Mouse (Mus musculus): ENCODE results near the gene Gpr35. TPM values are rescaled to one million over a fixed set of nuclear protein-coding genes. Genes with fewer than 3 reads are reported as not detected.
A peak's percentile ranks its signal among the peaks of the same experiment; 100 is the strongest.

The Gpr35 gene
- polyA plus RNA-seq, 1 experiment from 2014 or later, result 0.55 TPM

DNA sequence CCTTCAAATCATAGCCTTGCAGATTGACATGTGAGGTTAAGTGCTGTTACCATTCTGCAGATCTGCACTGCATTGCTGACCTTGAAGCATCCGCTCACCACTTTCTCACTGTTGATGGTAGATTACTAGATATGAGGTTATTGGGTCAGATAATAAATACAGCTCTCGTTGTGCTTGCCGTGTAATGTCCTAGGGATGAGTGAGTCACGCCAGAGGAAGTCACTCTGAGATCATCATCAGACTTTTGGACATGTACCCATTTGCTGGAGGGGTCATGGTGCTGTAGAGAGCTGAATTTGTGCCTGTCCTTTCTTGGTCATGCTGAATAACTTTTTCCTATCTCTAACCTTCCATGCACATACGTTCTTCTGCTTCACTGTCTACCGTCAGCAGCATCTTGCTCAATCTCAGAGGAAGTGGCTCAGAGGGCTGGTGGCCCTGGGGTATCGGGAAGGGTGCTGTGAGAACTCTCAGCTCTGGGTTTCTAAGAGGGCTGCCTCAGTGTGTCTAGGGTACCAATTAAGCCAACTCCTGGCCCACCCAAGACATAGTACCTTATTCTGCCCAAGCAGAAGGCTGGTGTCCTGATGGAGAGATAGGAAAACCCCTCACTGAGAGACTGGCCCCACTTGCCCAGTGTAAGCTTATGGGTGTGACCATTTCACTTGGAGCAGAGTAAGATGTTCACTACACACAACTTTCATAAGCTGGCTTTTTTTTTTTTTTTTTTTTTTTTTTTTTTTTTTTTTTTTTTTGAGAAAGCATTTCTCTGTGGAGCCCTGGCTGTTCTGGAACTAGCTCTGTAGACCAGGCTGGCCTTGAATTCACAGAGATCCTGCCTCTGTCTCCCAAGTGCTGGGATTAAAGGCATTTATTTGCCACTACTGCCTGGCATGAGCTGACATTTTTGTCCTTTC lies 21.5 kb downstream of the Gpr35 start:
- Histone ChIP-seq H3K27ac (ENCODE audit: low read depth, low read length) (no peak overlapping the region), H3K4me3 (ENCODE audit: low read length) (no peak overlapping the region), H3K27me3 (replicated peaks; ENCODE audit: control insufficient read depth, insufficient read depth, low read length) (no peaks in the 10 kb centered on the region), H3K36me3 (ENCODE audit: control insufficient read depth, insufficient read depth, low read length) (no peaks in the 10 kb centered on the region), H3K4me2 (ENCODE audit: low read length) (no peak overlapping the region), H3K9ac (ENCODE audit: low read depth, low read length) (no peak overlapping the region), H3K4me1 (ENCODE audit: control insufficient read depth, insufficient read depth, low read depth, low read length) (no peaks in the 10 kb centered on the region), H3K9me3 (ENCODE audit: control insufficient read depth, low read length) (no peaks in the 10 kb centered on the region)
- no peak for ATAC-seq
- WGBS, result 89% methylated on average over 7 of the region's 7 CpGs

DNA sequence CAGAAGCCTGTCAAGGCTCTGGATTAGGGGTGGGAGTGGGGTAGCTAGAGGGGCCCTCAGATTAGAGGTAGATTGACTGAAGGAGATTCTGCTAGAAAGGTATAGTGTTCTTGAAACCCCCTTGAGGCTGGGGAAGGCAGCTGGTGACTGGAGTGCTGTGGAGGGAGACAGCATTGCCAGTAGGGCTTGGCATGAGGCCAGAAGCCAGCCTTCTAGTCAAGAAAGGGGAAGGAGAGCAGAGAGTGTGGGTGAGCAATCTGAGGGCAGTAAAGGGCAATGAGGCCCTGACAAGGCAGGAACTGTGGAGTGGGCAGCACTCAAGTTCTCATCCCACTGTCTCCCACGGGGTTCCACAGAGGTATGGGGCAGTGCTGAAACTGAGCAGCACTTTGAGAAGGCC lies 22.2 kb downstream of the Gpr35 start:
- Histone ChIP-seq H3K27ac (ENCODE audit: low read depth, low read length) (no peak overlapping the region), H3K4me2 (ENCODE audit: low read length) (no peak overlapping the region), H3K4me1 (ENCODE audit: control insufficient read depth, insufficient read depth, low read depth, low read length) (no peaks in the 10 kb centered on the region), H3K9ac (ENCODE audit: low read depth, low read length) (no peak overlapping the region), H3K36me3 (ENCODE audit: control insufficient read depth, insufficient read depth, low read length) (no peaks in the 10 kb centered on the region), H3K4me3 (ENCODE audit: low read length) (no peak overlapping the region), H3K9me3 (ENCODE audit: control insufficient read depth, low read length) (no peaks in the 10 kb centered on the region), H3K27me3 (replicated peaks; ENCODE audit: control insufficient read depth, insufficient read depth, low read length) (no peaks in the 10 kb centered on the region)
- 91% methylated on average over 1 of the region's 1 CpGs for WGBS
- peak; percentile 34; the same call in 1 of the 2 replicates for ATAC-seq

DNA sequence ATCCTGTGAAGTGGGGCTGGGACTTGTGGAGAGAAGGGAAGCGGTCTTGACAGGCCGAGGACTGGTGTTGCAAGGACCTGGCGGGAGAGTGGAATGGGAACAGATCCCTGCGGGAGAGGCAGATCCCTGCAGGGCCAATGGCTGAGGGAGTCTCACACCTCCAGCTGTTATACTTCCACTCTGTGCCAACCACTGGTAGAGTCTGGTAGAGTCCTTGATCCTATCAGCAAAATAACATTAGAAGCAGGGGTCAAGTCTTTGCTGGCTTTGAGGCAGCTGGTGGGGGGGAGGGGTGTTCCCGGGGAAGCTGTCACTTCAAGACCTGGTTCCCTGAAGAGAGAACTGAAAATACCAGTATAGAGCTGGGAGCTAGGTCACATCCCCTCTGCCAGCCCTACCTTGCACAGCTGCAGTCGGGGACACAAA lies 25.5 kb downstream of the Gpr35 start:
- ATAC-seq, result no peak
- H3K4me2 ChIP-seq (ENCODE audit: low read length), result no peak overlapping the region
- H3K9ac ChIP-seq (ENCODE audit: low read depth, low read length), result no peak overlapping the region
- H3K27me3 ChIP-seq (replicated peaks; ENCODE audit: control insufficient read depth, insufficient read depth, low read length), result 0 out of 2 replicates have a peak, but pooled peaks cover 2% of the 10 kb centered on the region
- H3K9me3 ChIP-seq (ENCODE audit: control insufficient read depth, low read length), result no peaks in the 10 kb centered on the region
- H3K36me3 ChIP-seq (ENCODE audit: control insufficient read depth, insufficient read depth, low read length), result no peaks in the 10 kb centered on the region
- H3K4me1 ChIP-seq (ENCODE audit: control insufficient read depth, insufficient read depth, low read depth, low read length), result no peaks in the 10 kb centered on the region
- no peak overlapping the region for H3K27ac ChIP-seq (ENCODE audit: low read depth, low read length)
- H3K4me3 ChIP-seq (ENCODE audit: low read length), result no peak overlapping the region
- whole genome bisulfite sequencing, result 57% methylated on average over 6 of the region's 6 CpGs

DNA sequence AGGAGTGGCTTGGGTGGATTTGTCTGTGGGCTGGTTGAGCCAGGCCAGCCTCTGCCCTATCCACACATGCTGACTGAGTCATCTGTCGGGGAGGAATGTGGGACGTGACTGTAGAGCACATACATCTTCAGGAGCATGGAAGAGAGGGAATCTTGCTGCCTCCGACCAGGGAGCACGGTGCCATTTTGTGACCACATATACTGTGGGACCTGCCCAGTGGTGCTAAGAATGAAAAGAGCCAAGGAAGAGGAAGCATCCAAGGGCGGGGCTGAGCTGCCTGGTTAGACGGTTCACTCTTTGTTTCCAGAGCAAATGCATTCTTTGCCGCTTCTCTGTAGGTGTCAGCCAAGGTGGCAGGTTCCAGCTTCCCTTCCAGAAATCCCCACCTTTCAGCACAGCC lies 28.0 kb downstream of the Gpr35 start:
- no peak overlapping the region for H3K9ac ChIP-seq (ENCODE audit: low read depth, low read length)
- WGBS, result 54% methylated on average over 7 of the region's 7 CpGs
- H3K4me2 ChIP-seq (ENCODE audit: low read length), result no peak overlapping the region
- no peaks in the 10 kb centered on the region for H3K36me3 ChIP-seq (ENCODE audit: control insufficient read depth, insufficient read depth, low read length)
- H3K4me3 ChIP-seq (ENCODE audit: low read length), result no peak overlapping the region
- no peak overlapping the region for H3K27ac ChIP-seq (ENCODE audit: low read depth, low read length)
- H3K27me3 ChIP-seq (replicated peaks; ENCODE audit: control insufficient read depth, insufficient read depth, low read length), result 0 out of 2 replicates have a peak, but pooled peaks cover 2% of the 10 kb centered on the region
- H3K9me3 ChIP-seq (ENCODE audit: control insufficient read depth, low read length), result no peaks in the 10 kb centered on the region
- H3K4me1 ChIP-seq (ENCODE audit: control insufficient read depth, insufficient read depth, low read depth, low read length), result no peaks in the 10 kb centered on the region
- ATAC-seq, result no peak

- Histone ChIP-seq H3K27ac (ENCODE audit: low read depth, low read length) (no peak overlapping the region), H3K4me2 (ENCODE audit: low read length) (no peak overlapping the region), H3K4me3 (ENCODE audit: low read length) (no peak overlapping the region), H3K4me1 (ENCODE audit: control insufficient read depth, insufficient read depth, low read depth, low read length) (no peaks in the 10 kb centered on the region), H3K27me3 (replicated peaks; ENCODE audit: control insufficient read depth, insufficient read depth, low read length) (0 out of 2 replicates have a peak, but pooled peaks cover 2% of the 10 kb centered on the region), H3K36me3 (ENCODE audit: control insufficient read depth, insufficient read depth, low read length) (no peaks in the 10 kb centered on the region), H3K9me3 (ENCODE audit: control insufficient read depth, low read length) (no peaks in the 10 kb centered on the region), H3K9ac (ENCODE audit: low read depth, low read length) (no peak overlapping the region)
- no peak for ATAC-seq
- WGBS, result 38% methylated on average over 11 of the region's 11 CpGs
Observed at GRCm38 (mm10) chr1:92979073-92979602, 28.5 kb downstream of the Gpr35 start.

GRCm38 (mm10) chr1:92981056-92981845 lies 30.6 kb downstream of the Gpr35 start:
- 0 out of 2 replicates have a peak, but pooled peaks cover 2% of the 10 kb centered on the region for H3K27me3 ChIP-seq (replicated peaks; ENCODE audit: control insufficient read depth, insufficient read depth, low read length)
- H3K9ac ChIP-seq (ENCODE audit: low read depth, low read length), result no peak overlapping the region
- H3K4me1 ChIP-seq (ENCODE audit: control insufficient read depth, insufficient read depth, low read depth, low read length), result no peaks in the 10 kb centered on the region
- ATAC-seq, result no peak
- H3K27ac ChIP-seq (ENCODE audit: low read depth, low read length), result no peak overlapping the region
- no peak overlapping the region for H3K4me2 ChIP-seq (ENCODE audit: low read length)
- 80% methylated on average over 7 of the region's 7 CpGs for WGBS
- no peaks in the 10 kb centered on the region for H3K36me3 ChIP-seq (ENCODE audit: control insufficient read depth, insufficient read depth, low read length)
- H3K9me3 ChIP-seq (ENCODE audit: control insufficient read depth, low read length), result no peaks in the 10 kb centered on the region
- H3K4me3 ChIP-seq (ENCODE audit: low read length), result no peak overlapping the region

DNA sequence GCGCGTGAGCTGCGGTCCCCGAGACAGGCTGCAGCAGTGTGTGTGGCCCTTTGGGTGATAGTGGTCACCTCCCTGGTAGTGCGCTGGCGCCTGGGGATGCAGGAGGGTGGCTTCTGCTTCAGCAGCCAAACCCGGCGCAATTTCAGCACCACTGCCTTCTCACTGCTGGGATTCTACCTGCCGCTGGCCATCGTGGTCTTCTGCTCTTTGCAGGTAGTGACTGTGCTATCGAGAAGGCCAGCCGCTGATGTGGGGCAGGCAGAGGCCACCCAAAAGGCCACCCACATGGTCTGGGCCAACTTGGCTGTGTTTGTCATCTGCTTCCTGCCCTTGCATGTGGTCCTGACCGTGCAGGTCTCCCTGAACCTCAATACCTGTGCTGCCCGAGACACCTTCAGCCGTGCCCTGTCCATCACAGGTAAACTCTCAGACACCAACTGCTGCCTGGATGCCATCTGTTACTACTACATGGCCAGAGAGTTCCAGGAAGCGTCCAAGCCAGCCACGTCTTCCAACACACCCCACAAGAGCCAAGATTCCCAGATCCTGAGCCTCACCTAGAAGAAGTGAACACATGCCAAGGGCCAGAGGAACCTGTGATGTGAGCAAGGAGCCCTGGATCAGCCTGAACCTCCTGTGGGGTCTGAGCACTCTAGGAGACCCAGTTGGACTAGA lies 32.4 kb downstream of the Gpr35 start:
- 94% methylated on average over 17 of the region's 17 CpGs for WGBS
- H3K27me3 ChIP-seq (replicated peaks; ENCODE audit: control insufficient read depth, insufficient read depth, low read length), result 0 out of 2 replicates have a peak, but pooled peaks cover 2% of the 10 kb centered on the region

DNA sequence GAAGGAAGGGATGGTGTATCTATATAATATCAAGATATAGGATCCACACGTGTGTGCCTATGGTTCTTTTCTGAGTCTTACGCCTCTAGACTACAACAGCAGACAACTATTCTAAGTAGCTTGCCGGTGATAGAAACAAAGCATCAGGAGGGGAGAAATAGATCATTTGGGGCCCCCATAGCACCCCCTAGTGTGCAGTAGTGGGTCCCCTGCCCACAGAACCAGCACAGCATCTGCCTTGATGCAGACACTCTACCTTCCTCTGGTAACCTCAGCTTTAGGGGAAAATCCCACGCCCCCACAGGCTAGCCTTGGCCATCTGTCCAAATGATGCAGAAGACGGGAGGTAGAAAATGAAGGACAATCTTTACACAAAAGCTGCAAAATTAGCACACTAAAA lies 34.3 kb downstream of the Gpr35 start:
- H3K4me1 ChIP-seq (ENCODE audit: control insufficient read depth, insufficient read depth, low read depth, low read length), result no peaks in the 10 kb centered on the region
- 85% methylated on average over 5 of the region's 5 CpGs for WGBS
- H3K27me3 ChIP-seq (replicated peaks; ENCODE audit: control insufficient read depth, insufficient read depth, low read length), result no peaks in the 10 kb centered on the region
- no peak overlapping the region for H3K9ac ChIP-seq (ENCODE audit: low read depth, low read length)
- H3K36me3 ChIP-seq (ENCODE audit: control insufficient read depth, insufficient read depth, low read length), result no peaks in the 10 kb centered on the region
- no peak overlapping the region for H3K4me3 ChIP-seq (ENCODE audit: low read length)
- H3K4me2 ChIP-seq (ENCODE audit: low read length), result no peak overlapping the region
- no peak for ATAC-seq
- no peaks in the 10 kb centered on the region for H3K9me3 ChIP-seq (ENCODE audit: control insufficient read depth, low read length)
- H3K27ac ChIP-seq (ENCODE audit: low read depth, low read length), result no peak overlapping the region

More for the DNA sequence above, 32.4 kb downstream of the Gpr35 start:
- Histone ChIP-seq H3K9ac (ENCODE audit: low read depth, low read length) (no peak overlapping the region), H3K27ac (ENCODE audit: low read depth, low read length) (no peak overlapping the region), H3K4me3 (ENCODE audit: low read length) (no peak overlapping the region), H3K4me2 (ENCODE audit: low read length) (no peak overlapping the region), H3K9me3 (ENCODE audit: control insufficient read depth, low read length) (no peaks in the 10 kb centered on the region), H3K4me1 (ENCODE audit: control insufficient read depth, insufficient read depth, low read depth, low read length) (no peaks in the 10 kb centered on the region), H3K36me3 (ENCODE audit: control insufficient read depth, insufficient read depth, low read length) (no peaks in the 10 kb centered on the region)
- ATAC-seq, result no peak
